Mouse (Mus musculus): ENCODE measurements around the gene Alas2. TPM values are rescaled to one million over a fixed set of nuclear protein-coding genes. Genes with fewer than 3 reads are reported as not detected.

Alas2 gene
- 34.9 and 65.5 TPM in 2 replicates for polyA plus RNA-seq (2012; ENCODE audit: low replicate concordance)

DNA sequence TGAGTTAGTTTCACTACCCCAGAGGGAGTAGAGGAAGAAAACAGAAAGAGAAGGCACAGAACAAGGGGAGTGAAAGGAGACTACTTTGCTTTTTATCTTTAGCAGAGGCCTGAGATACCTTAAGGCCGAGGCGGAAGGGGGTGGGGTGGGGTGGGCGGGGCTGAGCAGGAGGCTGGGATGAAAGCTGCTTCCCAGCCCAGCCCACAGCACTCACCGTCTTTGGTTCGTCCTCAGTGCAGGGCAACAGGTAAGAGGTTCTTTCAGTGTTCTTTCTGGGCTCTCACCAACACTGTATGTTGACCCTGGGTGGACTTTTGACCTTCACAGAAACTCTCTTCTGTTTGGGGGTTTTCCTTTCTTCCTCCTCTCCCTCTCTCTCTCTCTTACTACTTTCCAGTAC is at the start of gene Alas2:
Gene Alas2 (plus strand): TSS at position 137 of the 400 bp plus-strand sequence.

DNA sequence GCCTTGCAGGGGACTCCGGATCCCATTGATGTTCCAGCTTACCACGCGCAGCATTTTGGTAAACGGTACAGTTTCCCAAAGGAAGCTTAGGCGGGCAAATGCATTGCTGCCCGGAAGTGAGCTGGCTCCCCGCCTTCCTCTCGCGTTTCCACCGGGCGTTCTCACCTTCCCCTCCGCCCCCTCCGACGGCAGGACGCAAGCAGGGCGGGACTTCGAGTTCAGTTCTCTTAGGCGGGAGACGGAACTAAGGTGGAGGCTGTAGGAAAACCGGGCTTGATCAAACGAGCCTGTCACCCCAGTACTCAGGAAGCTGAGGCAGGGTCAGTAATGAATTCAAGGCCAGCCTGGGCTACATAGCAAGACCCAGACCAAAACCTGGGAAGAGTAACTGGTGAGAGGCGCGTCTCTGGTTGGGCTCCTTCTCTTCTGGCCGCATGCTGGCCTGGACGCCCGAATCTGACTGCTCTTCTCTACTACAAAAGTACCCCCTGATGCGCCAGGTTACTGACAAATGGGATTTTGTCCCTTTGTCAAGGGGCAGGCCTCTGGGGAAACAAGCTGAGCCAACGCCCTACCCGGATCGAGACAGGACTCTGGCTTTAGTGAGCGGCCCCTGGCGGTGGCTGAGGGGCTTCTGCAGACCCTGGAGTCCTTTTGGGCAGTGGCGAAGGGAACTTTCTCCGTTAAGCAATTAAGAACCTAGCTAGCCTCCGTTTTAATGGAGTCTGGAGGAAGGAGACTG is 41.0 kb downstream of the Alas2 start, which contains the start of gene Pfkfb1:
Gene Pfkfb1 (plus strand): TSS at position 207 of the 742 bp plus-strand sequence.

DNA sequence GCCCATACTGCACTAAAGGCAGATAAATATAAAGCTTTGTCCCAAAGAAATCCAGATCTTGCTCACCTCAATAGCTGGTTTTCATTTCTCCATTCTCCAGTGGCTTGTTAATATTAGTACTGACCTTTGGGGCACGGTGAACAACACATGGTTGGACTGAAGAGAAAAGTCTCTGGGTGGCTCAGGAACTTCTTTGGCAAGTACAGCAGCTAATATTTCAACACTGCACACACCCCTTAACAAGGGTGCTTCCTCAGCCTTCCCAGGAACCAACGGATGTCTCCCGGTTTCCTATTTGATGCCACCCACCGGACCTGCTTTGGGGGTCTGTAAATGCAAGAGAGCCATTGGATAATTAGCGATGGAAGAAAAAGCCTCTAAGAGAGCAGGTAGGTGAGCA is 42.5 kb downstream of the Alas2 start, which contains the start of gene Apex2:
Gene Apex2 (minus strand): TSS at position 173 of the 400 bp plus-strand sequence.

Other genes starting within 250 kb of the Alas2 start
- gene Tmem29, start 88.2 kb upstream of the Alas2 start, polyA plus RNA-seq (2012; ENCODE audit: low replicate concordance): 0.54 and 3.2 TPM in 2 replicates
- 0.17 and 0.52 TPM in 2 replicates for gene Pfkfb1, start 40.9 kb downstream of the Alas2 start, polyA plus RNA-seq (2012; ENCODE audit: low replicate concordance)
- 1.1 and 2.4 TPM in 2 replicates for gene Apex2, start 42.5 kb downstream of the Alas2 start, polyA plus RNA-seq (2012; ENCODE audit: low replicate concordance)
- 0.08 TPM in 1 of 2 replicates, not detected in the other for gene Tro, start 110.2 kb downstream of the Alas2 start, polyA plus RNA-seq (2012; ENCODE audit: low replicate concordance)

Measured in leukemia stem cell, adult 10-12 weeks (primary cell).